Mouse (Mus musculus) liver, embryonic 15.5 days (tissue): Measurements from ENCODE around the gene Hnrnpl. TPM values are rescaled to one million over a fixed set of nuclear protein-coding genes. Genes with fewer than 3 reads are reported as not detected.
A peak's percentile ranks its signal among the peaks of the same experiment; 100 is the strongest.

Source experiments
- ATAC-seq: fragments of 200-750 bp; cut with Nextera tagmentation; 2 replicates; pipeline ENCODE4 v1.8.0; 2017; ENCODE audit warnings: moderate number of reproducible peaks, mild to moderate bottlenecking, moderate library complexity; ENCODE audit not compliant: insufficient read depth
- H3K27ac ChIP-seq: fragments of 300-500 bp; sonication (generic); replicated peaks from 2 replicates; pipeline ENCODE4 v1.5.1; 2015; ENCODE audit warnings: mild to moderate bottlenecking, inconsistent platforms
- H3K27me3 ChIP-seq: fragments of 300-500 bp; sonication (generic); 2 replicates; pipeline ENCODE4 v1.6.1; 2015; ENCODE audit warnings: mild to moderate bottlenecking, inconsistent platforms
- H3K36me3 ChIP-seq: fragments of 300-500 bp; sonication (generic); replicated peaks from 2 replicates; pipeline ENCODE4 v1.6.1; 2015; ENCODE audit warnings: moderate library complexity, mild to moderate bottlenecking, inconsistent platforms
- H3K4me1 ChIP-seq: fragments of 300-500 bp; sonication (generic); replicated peaks from 2 replicates; pipeline ENCODE4 v1.6.1; 2015; ENCODE audit warnings: inconsistent platforms
- H3K4me2 ChIP-seq: fragments of 300-500 bp; sonication (generic); 2 replicates; pipeline ENCODE4 v1.6.1; 2015; ENCODE audit warnings: moderate library complexity, mild to moderate bottlenecking, inconsistent platforms
- H3K4me3 ChIP-seq: fragments of 300-500 bp; sonication (generic); replicated peaks from 2 replicates; pipeline ENCODE4 v1.5.1; 2015; ENCODE audit warnings: mild to moderate bottlenecking, inconsistent platforms
- H3K9ac ChIP-seq: fragments of 300-500 bp; sonication (generic); 2 replicates; pipeline ENCODE4 v1.6.1; 2015; ENCODE audit warnings: moderate library complexity, mild to moderate bottlenecking, inconsistent platforms
- H3K9me3 ChIP-seq: fragments of 300-500 bp; sonication (generic); replicated peaks from 2 replicates; pipeline ENCODE4 v1.6.1; 2016; ENCODE audit warnings: inconsistent platforms
- WGBS: fragments of 180-500 bp; shearing (Covaris S2); methylation state at CpG from one replicate; pipeline ENCODE4 v1.1.7; 2015; ENCODE audit warnings: mixed read lengths; ENCODE audit not compliant: insufficient replicate concordance; 5-methylcytosine and 5-hydroxymethylcytosine counted together
- polyA plus RNA-seq: library from polyadenylated mRNA; unstranded; fragments of >200 nt; fragmentation: Nextera tagmentation; extraction: Ambion mirVana; gene quantifications from 2 replicates; pipeline ENCODE4 v1.2.1, GENCODE M21; 2015

The Hnrnpl gene
- polyA plus RNA-seq, 1 experiment from 2014 or later: 86.9 TPM

DNA sequence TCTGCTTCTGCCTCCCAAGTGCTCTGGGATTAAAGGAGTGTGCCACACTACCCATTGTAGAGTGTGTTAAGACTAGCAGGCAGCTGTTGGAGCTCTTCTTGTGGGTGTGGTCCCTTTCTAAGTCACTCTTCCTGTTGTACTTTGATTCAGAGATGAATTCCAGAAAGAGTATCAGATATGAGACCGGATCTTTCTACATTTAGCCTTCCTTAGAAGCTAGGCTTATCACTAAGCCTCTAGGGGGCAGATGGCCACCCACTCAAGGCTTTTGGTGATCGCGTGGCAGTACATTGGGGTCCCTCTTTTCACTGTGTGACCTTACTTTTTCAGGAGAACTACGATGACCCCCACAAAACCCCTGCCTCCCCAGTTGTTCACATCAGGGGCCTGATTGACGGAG, 4.6 kb downstream of the Hnrnpl start:
- Histone ChIP-seq H3K4me1 (peaks cover 75% of the 10 kb centered on the region), H3K4me2 (peak overlapping the region; percentile 87), H3K36me3 (peaks cover 63% of the 10 kb centered on the region), H3K27ac (peak overlapping the region; percentile 94), H3K9me3 (no peaks in the 10 kb centered on the region), H3K27me3 (no peaks in the 10 kb centered on the region), H3K9ac (peak overlapping the region; percentile 81; the same call in 1 of the 2 replicates), H3K4me3 (peak overlapping the region; percentile 88)
- 67% methylated on average over 5 of the region's 5 CpGs for WGBS
- no peak for ATAC-seq

- no peak overlapping the region for H3K4me3 ChIP-seq
- H3K9ac ChIP-seq: no peak overlapping the region; the same call in 1 of the 2 replicates
- H3K36me3 ChIP-seq: peaks cover 77% of the 10 kb centered on the region
- WGBS: 53% methylated on average over 5 of the region's 5 CpGs
- H3K27ac ChIP-seq: peak overlapping the region; percentile 19; the same call in 1 of the 2 replicates
- H3K4me2 ChIP-seq: 0 out of 2 replicates have a peak overlapping the region, but pooled peaks have one; percentile 5
- no peaks in the 10 kb centered on the region for H3K9me3 ChIP-seq
- no peaks in the 10 kb centered on the region for H3K27me3 ChIP-seq
- no peak for ATAC-seq
- peaks cover 81% of the 10 kb centered on the region for H3K4me1 ChIP-seq
These were observed 6.1 kb downstream of the Hnrnpl start for GRCm38 (mm10) chr7:28814306-28815034.

GRCm38 (mm10) chr7:28815230-28815629, 6.9 kb downstream of the Hnrnpl start:
- Histone ChIP-seq H3K27ac (no peak overlapping the region; the same call in 1 of the 2 replicates), H3K27me3 (no peaks in the 10 kb centered on the region), H3K36me3 (peaks cover 85% of the 10 kb centered on the region), H3K9ac (no peak overlapping the region), H3K4me1 (peaks cover 84% of the 10 kb centered on the region), H3K9me3 (no peaks in the 10 kb centered on the region), H3K4me2 (peak overlapping the region; percentile 5; the same call in 1 of the 2 replicates), H3K4me3 (no peak overlapping the region)
- no peak for ATAC-seq
- WGBS: 88% methylated on average over 9 of the region's 9 CpGs

GRCm38 (mm10) chr7:28816201-28816600, 7.9 kb downstream of the Hnrnpl start:
- WGBS: 83% methylated on average over 9 of the region's 9 CpGs
- no peaks in the 10 kb centered on the region for H3K27me3 ChIP-seq
- no peak overlapping the region for H3K4me2 ChIP-seq

GRCm38 (mm10) chr7:28816920-28817319, 8.6 kb downstream of the Hnrnpl start:
- H3K36me3 ChIP-seq: peaks cover 99% of the 10 kb centered on the region
- H3K9me3 ChIP-seq: no peaks in the 10 kb centered on the region
- H3K4me2 ChIP-seq: no peak overlapping the region
- no peak for ATAC-seq
- H3K9ac ChIP-seq: no peak overlapping the region
- no peak overlapping the region for H3K4me3 ChIP-seq
- H3K27ac ChIP-seq: no peak overlapping the region
- peaks cover 97% of the 10 kb centered on the region for H3K4me1 ChIP-seq
- no peaks in the 10 kb centered on the region for H3K27me3 ChIP-seq
- WGBS: 87% methylated on average over 10 of the region's 10 CpGs

More at GRCm38 (mm10) chr7:28816201-28816600, 7.9 kb downstream of the Hnrnpl start:
- no peak overlapping the region for H3K4me3 ChIP-seq
- H3K9me3 ChIP-seq: no peaks in the 10 kb centered on the region
- no peak overlapping the region for H3K9ac ChIP-seq
- no peak overlapping the region for H3K27ac ChIP-seq
- H3K36me3 ChIP-seq: peaks cover 95% of the 10 kb centered on the region
- no peak for ATAC-seq
- H3K4me1 ChIP-seq: peaks cover 94% of the 10 kb centered on the region

DNA sequence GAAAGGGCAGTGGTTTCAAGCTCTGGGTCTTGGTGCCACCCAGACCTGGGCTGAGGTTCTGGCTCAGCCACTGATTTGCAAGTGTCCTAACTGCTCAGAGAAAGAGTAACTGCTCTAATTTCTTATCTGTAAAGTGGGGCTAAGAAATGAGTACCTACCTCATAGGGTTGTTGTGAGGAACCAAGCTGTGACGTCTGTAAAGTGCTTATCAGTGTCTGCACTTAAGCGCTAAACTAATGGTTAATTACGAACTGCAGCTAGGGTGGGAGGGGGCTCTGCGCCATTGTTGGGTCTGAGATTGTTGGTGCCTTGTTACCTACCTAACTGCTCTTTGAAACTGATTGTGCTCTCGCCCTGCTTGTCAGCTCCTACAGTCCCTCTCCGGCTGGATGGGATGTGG, 9.2 kb downstream of the Hnrnpl start:
- peaks cover 99% of the 10 kb centered on the region for H3K36me3 ChIP-seq
- no peak overlapping the region for H3K27ac ChIP-seq
- no peaks in the 10 kb centered on the region for H3K27me3 ChIP-seq
- H3K9me3 ChIP-seq: no peaks in the 10 kb centered on the region
- peaks cover 97% of the 10 kb centered on the region for H3K4me1 ChIP-seq
- H3K9ac ChIP-seq: no peak overlapping the region
- WGBS: 57% methylated on average over 6 of the region's 6 CpGs
- no peak overlapping the region for H3K4me3 ChIP-seq
- no peak for ATAC-seq
- no peak overlapping the region for H3K4me2 ChIP-seq

DNA sequence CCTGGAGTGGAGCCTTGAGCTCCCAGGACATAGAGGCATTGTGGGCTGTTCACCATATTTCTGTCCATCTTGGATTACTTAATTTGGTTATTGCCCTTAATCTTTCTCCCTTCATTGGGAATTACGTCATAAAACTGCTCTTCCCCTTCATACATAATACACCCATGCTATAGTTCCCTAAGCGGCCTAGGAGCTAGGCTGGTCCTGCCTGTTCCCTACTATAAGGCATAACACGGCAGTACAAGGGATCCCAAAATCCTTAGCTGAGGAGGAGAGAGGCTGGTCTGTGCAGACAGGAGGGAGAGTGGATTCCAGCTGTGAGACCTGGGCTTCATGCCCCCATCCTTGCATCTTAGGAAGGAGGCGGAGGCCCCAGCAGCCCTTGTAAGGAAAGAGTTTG, 9.6 kb downstream of the Hnrnpl start:
- H3K27me3 ChIP-seq: no peaks in the 10 kb centered on the region
- H3K4me3 ChIP-seq: no peak overlapping the region
- WGBS: 84% methylated on average over 4 of the region's 4 CpGs
- no peak for ATAC-seq
- H3K36me3 ChIP-seq: peaks cover 99% of the 10 kb centered on the region
- H3K4me1 ChIP-seq: peaks cover 97% of the 10 kb centered on the region
- no peak overlapping the region for H3K4me2 ChIP-seq
- H3K9ac ChIP-seq: no peak overlapping the region
- H3K9me3 ChIP-seq: no peaks in the 10 kb centered on the region
- no peak overlapping the region for H3K27ac ChIP-seq

GRCm38 (mm10) chr7:28818436-28818835, 10.1 kb downstream of the Hnrnpl start:
- Histone ChIP-seq H3K4me2 (no peak overlapping the region), H3K27ac (no peak overlapping the region), H3K4me3 (no peak overlapping the region), H3K9me3 (no peaks in the 10 kb centered on the region), H3K36me3 (peaks cover 96% of the 10 kb centered on the region), H3K9ac (no peak overlapping the region), H3K4me1 (peaks cover 97% of the 10 kb centered on the region), H3K27me3 (no peaks in the 10 kb centered on the region)
- WGBS: 87% methylated on average over 18 of the region's 18 CpGs
- ATAC-seq: no peak

DNA sequence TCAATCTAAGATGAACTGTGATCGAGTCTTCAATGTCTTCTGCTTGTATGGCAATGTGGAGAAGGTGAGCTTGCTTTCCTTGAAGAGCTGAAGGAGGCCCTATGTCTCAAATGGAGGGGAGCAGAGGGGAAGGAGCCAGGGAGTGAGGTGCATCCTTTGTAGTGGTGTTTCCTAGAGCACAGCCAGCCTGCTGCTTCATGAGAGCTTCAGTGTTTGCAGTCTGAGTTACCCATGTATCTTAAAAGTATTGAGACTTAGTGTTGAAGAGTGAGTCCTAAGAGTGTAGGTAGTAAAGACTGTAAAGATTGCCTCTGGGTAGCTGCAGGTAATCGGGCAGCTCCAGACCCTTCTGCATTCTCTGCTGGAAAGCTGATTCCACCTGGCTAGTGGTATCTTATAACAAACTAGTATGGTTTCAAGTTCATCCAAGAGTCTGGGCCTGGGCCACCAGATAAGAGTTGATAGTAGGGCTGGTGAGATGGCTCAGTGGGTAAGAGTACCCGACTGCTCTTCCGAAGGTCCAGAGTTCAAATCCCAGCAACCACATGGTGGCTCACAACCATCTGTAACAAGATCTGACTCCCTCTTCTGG, 10.6 kb downstream of the Hnrnpl start:
- H3K4me2 ChIP-seq: no peak overlapping the region
- no peaks in the 10 kb centered on the region for H3K27me3 ChIP-seq
- H3K4me3 ChIP-seq: no peak overlapping the region
- no peaks in the 10 kb centered on the region for H3K9me3 ChIP-seq
- no peak for ATAC-seq
- 38% methylated on average over 4 of the region's 4 CpGs for WGBS
- H3K4me1 ChIP-seq: peaks cover 97% of the 10 kb centered on the region
- H3K36me3 ChIP-seq: peaks cover 91% of the 10 kb centered on the region
- no peak overlapping the region; the same call in 1 of the 2 replicates for H3K27ac ChIP-seq
- no peak overlapping the region for H3K9ac ChIP-seq

DNA sequence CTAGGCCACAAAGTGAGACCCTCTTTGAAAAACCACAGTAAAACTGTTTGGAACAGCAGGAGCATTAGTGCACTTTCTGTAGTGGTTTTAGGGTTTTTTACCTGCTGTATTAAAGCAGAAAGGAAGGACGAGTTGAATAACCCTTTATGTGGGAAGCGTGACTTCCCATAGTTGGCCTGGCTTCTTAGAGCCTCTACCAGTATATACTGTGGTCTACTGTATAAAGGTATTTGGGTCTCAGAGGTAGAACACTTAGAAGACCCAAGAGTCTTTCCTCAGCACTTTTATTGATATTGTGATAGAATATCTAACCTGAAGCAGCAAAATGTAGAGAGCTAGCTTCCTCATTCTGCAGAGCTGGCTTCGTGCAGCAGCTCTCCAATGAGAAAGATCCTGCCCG, 11.2 kb downstream of the Hnrnpl start:
- no peak for ATAC-seq
- Histone ChIP-seq H3K36me3 (peaks cover 85% of the 10 kb centered on the region), H3K9me3 (no peaks in the 10 kb centered on the region), H3K27ac (no peak overlapping the region), H3K27me3 (no peaks in the 10 kb centered on the region), H3K4me2 (no peak overlapping the region), H3K4me1 (peaks cover 97% of the 10 kb centered on the region), H3K4me3 (no peak overlapping the region), H3K9ac (no peak overlapping the region)
- 84% methylated on average over 4 of the region's 4 CpGs for WGBS

GRCm38 (mm10) chr7:28820358-28821260, 12.3 kb downstream of the Hnrnpl start:
- 81% methylated on average over 12 of the region's 12 CpGs for WGBS
- H3K9ac ChIP-seq: no peak overlapping the region
- ATAC-seq: no peak
- no peak overlapping the region; the same call in 1 of the 2 replicates for H3K27ac ChIP-seq
- H3K4me3 ChIP-seq: no peak overlapping the region
- no peak overlapping the region for H3K4me2 ChIP-seq
- H3K9me3 ChIP-seq: no peaks in the 10 kb centered on the region
- H3K4me1 ChIP-seq: peaks cover 94% of the 10 kb centered on the region
- H3K27me3 ChIP-seq: no peaks in the 10 kb centered on the region
- H3K36me3 ChIP-seq: peaks cover 75% of the 10 kb centered on the region
